Mouse (Mus musculus) midbrain, postnatal 0 days (tissue): ENCODE results near the gene Adamts14. TPM values are rescaled to one million over a fixed set of nuclear protein-coding genes. Genes with fewer than 3 reads are reported as not detected.

Experiments
- ATAC-seq: fragments of 200-750 bp; cut with Nextera tagmentation; 2 replicates; pipeline ENCODE4 v1.8.0; 2017; ENCODE audit warnings: moderate number of reproducible peaks, mild to moderate bottlenecking, moderate TSS enrichment, moderate library complexity; ENCODE audit not compliant: low FRiP score
- DNase-seq: peaks from one replicate; pipeline ENCODE4 v3.0.0-alpha.2; 2015; ENCODE audit warnings: low spot score
- H3K27ac ChIP-seq: fragments of 300-500 bp; sonication (generic); 2 replicates; pipeline ENCODE4 v1.5.1; 2014; ENCODE audit warnings: low read depth, mild to moderate bottlenecking, low read length, mixed read lengths
- H3K27me3 ChIP-seq: fragments of 300-500 bp; sonication (generic); 2 replicates; pipeline ENCODE4 v1.6.1; 2014; ENCODE audit warnings: low read length, control low read depth, mixed read lengths; ENCODE audit not compliant: insufficient read depth
- H3K36me3 ChIP-seq: fragments of 300-500 bp; sonication (generic); 2 replicates; pipeline ENCODE4 v1.6.1; 2014; ENCODE audit warnings: low read length, control low read depth, mixed read lengths; ENCODE audit not compliant: insufficient read depth
- H3K4me1 ChIP-seq: fragments of 300-500 bp; sonication (generic); 2 replicates; pipeline ENCODE4 v1.6.1; 2014; ENCODE audit warnings: mild to moderate bottlenecking, control low read depth, antibody characterized with exemption, low read length, mixed read lengths; ENCODE audit not compliant: insufficient read depth
- H3K4me2 ChIP-seq: fragments of 300-500 bp; sonication (generic); 2 replicates; pipeline ENCODE4 v1.6.1; 2014; ENCODE audit warnings: low read depth, mild to moderate bottlenecking, low read length, mixed read lengths; ENCODE audit not compliant: poor library complexity, severe bottlenecking
- H3K4me3 ChIP-seq: fragments of 300-500 bp; sonication (generic); 2 replicates; pipeline ENCODE4 v1.5.1; 2014; ENCODE audit warnings: low read depth, mild to moderate bottlenecking, low read length, moderate library complexity
- H3K9ac ChIP-seq: fragments of 300-500 bp; sonication (generic); replicated peaks from 2 replicates; pipeline ENCODE4 v1.6.1; 2014; ENCODE audit warnings: mild to moderate bottlenecking, low read length, moderate library complexity, mixed read lengths; ENCODE audit not compliant: poor library complexity, severe bottlenecking
- H3K9me3 ChIP-seq: fragments of 300-500 bp; sonication (generic); 2 replicates; pipeline ENCODE4 v1.6.1; 2016; ENCODE audit warnings: low read length, control low read depth
- CTCF ChIP-seq: IDR thresholded peaks from 2 replicates; pipeline ENCODE4 v1.5.1; 2016; ENCODE audit warnings: antibody characterized with exemption, mild to moderate bottlenecking
- WGBS: fragments of 180-500 bp; shearing (Covaris S2); extraction: QIAGEN DNeasy Blood & Tissue Kit; methylation state at CpG from one replicate; pipeline ENCODE4 v1.1.7; 2014; 5-methylcytosine and 5-hydroxymethylcytosine counted together
- polyA plus RNA-seq: library from polyadenylated mRNA; unstranded; fragments of >200 nt; fragmentation: Nextera tagmentation; extraction: Ambion mirVana; gene quantifications from 2 replicates; pipeline ENCODE4 v1.2.1, GENCODE M21; 2015
- total RNA-seq: library from RNA; depleted of rRNA; stranded (reverse); fragments of >200 nt; gene quantifications from 2 replicates; pipeline ENCODE4 v1.2.3, GENCODE M21; 2014; rRNA removed

The Adamts14 gene
- total and polyA plus RNA-seq, 2 experiments from 2014 or later, result 0.27 to 1.1 TPM

- 91% methylated on average over 2 of the region's 2 CpGs for WGBS
- no peaks in the 10 kb centered on the region for H3K9me3 ChIP-seq
- TF ChIP-seq CTCF, result no peak
- DNase-seq, result no peak
- H3K4me2 ChIP-seq, result no peak overlapping the region
- H3K36me3 ChIP-seq, result no peaks in the 10 kb centered on the region
- no peak overlapping the region for H3K27ac ChIP-seq
- no peak overlapping the region for H3K9ac ChIP-seq
- no peaks in the 10 kb centered on the region for H3K27me3 ChIP-seq
- H3K4me1 ChIP-seq, result no peaks in the 10 kb centered on the region
- no peak overlapping the region for H3K4me3 ChIP-seq
- no peak for ATAC-seq
These were observed 116.8 kb downstream of the Adamts14 start for GRCm38 (mm10) chr10:61156453-61156852.

GRCm38 (mm10) chr10:61155611-61156010 is 117.6 kb downstream of the Adamts14 start:
- no peak for ATAC-seq
- Histone ChIP-seq H3K36me3 (no peaks in the 10 kb centered on the region), H3K27ac (no peak overlapping the region), H3K4me3 (no peak overlapping the region), H3K9ac (no peak overlapping the region), H3K9me3 (no peaks in the 10 kb centered on the region), H3K4me2 (no peak overlapping the region), H3K27me3 (no peaks in the 10 kb centered on the region), H3K4me1 (no peaks in the 10 kb centered on the region)
- WGBS, result 78% methylated on average over 3 of the region's 3 CpGs
- DNase-seq, result no peak
- no peak for TF ChIP-seq CTCF

- Histone ChIP-seq H3K4me3 (no peak overlapping the region), H3K4me2 (no peak overlapping the region), H3K9ac (no peak overlapping the region), H3K27ac (no peak overlapping the region), H3K36me3 (no peaks in the 10 kb centered on the region), H3K9me3 (no peaks in the 10 kb centered on the region), H3K27me3 (no peaks in the 10 kb centered on the region), H3K4me1 (no peaks in the 10 kb centered on the region)
- no peak for TF ChIP-seq CTCF
- ATAC-seq, result no peak
- DNase-seq, result no peak
These were observed 121.1 kb downstream of the Adamts14 start for GRCm38 (mm10) chr10:61152131-61152530.

- ATAC-seq (no peak), DNase-seq (no peak)
- no peak overlapping the region for H3K27ac ChIP-seq
- no peaks in the 10 kb centered on the region for H3K9me3 ChIP-seq
- H3K4me3 ChIP-seq, result no peak overlapping the region
- no peaks in the 10 kb centered on the region for H3K4me1 ChIP-seq
- H3K4me2 ChIP-seq, result no peak overlapping the region
- no peak for TF ChIP-seq CTCF
- 55% methylated on average over 6 of the region's 6 CpGs for WGBS
- H3K9ac ChIP-seq, result no peak overlapping the region
- H3K36me3 ChIP-seq, result no peaks in the 10 kb centered on the region
- H3K27me3 ChIP-seq, result no peaks in the 10 kb centered on the region
These were observed 122.6 kb downstream of the Adamts14 start for GRCm38 (mm10) chr10:61150616-61151015.

- Histone ChIP-seq H3K27ac (no peak overlapping the region), H3K9ac (no peak overlapping the region), H3K4me2 (no peak overlapping the region), H3K36me3 (no peaks in the 10 kb centered on the region), H3K4me3 (no peak overlapping the region), H3K4me1 (no peaks in the 10 kb centered on the region), H3K27me3 (no peaks in the 10 kb centered on the region), H3K9me3 (no peaks in the 10 kb centered on the region)
- DNase-seq (no peak), ATAC-seq (no peak)
- TF ChIP-seq CTCF, result no peak
- 86% methylated on average over 3 of the region's 3 CpGs for WGBS
These were observed 123.8 kb downstream of the Adamts14 start for GRCm38 (mm10) chr10:61149476-61149875.

- Histone ChIP-seq H3K27ac (peak within 1 kb of the TSS; percentile 90), H3K9ac (peak within 1 kb of the TSS; percentile 87), H3K36me3 (no peaks in the 10 kb centered on the region), H3K9me3 (no peaks in the 10 kb centered on the region), H3K4me1 (no peaks in the 10 kb centered on the region), H3K4me3 (peak within 1 kb of the TSS; percentile 83), H3K4me2 (peak within 1 kb of the TSS; percentile 89), H3K27me3 (no peaks in the 10 kb centered on the region)
- ATAC-seq (peak; percentile 86), DNase-seq (peak; percentile 94)
- TF ChIP-seq CTCF, result peak; percentile 78
- 1% methylated on average over 74 of the region's 82 CpGs for whole genome bisulfite sequencing
These were observed 125.8 kb downstream of the Adamts14 start, which contains the start of gene Sgpl1 for GRCm38 (mm10) chr10:61147157-61148040. Gene Sgpl1, minus strand, starts transcription at chr10:61147703.

Other genes with a start within 250 kb of the Adamts14 start
- 15.6 and 30.3 TPM in 2 replicates for gene Pcbd1, start 184.1 kb downstream of the Adamts14 start, total RNA-seq
- 73.1 and 74.8 TPM in 2 replicates for gene Pcbd1, start 184.1 kb downstream of the Adamts14 start, polyA plus RNA-seq
- gene Sgpl1, start 125.7 kb downstream of the Adamts14 start, total RNA-seq, result 43.9 and 51.8 TPM in 2 replicates
- 30.1 and 30.5 TPM in 2 replicates for gene Sgpl1, start 125.7 kb downstream of the Adamts14 start, polyA plus RNA-seq
- 0.11 TPM in 1 of 2 replicates, not detected in the other for gene Tbata, start 101.5 kb downstream of the Adamts14 start, total RNA-seq
- gene Tbata, start 101.5 kb downstream of the Adamts14 start, polyA plus RNA-seq, result 0.11 TPM in 1 of 2 replicates, not detected in the other
- gene Prf1, start 24.4 kb upstream of the Adamts14 start, total RNA-seq, result not detected in 2 replicates
- not detected in 2 replicates for gene Prf1, start 24.4 kb upstream of the Adamts14 start, polyA plus RNA-seq
- gene Pald1, start 110.1 kb upstream of the Adamts14 start, total RNA-seq, result 25.2 and 27.1 TPM in 2 replicates
- 16.0 and 16.8 TPM in 2 replicates for gene Pald1, start 110.1 kb upstream of the Adamts14 start, polyA plus RNA-seq
- gene Nodal, start 144.5 kb upstream of the Adamts14 start, total RNA-seq, result 0.38 and 0.47 TPM in 2 replicates
- gene Nodal, start 144.5 kb upstream of the Adamts14 start, polyA plus RNA-seq, result 0.26 and 0.37 TPM in 2 replicates
- gene Eif4ebp2, start 179.2 kb upstream of the Adamts14 start, total RNA-seq, result 14.2 and 18.5 TPM in 2 replicates
- 24.9 and 27.0 TPM in 2 replicates for gene Eif4ebp2, start 179.2 kb upstream of the Adamts14 start, polyA plus RNA-seq
- 11.2 and 15.5 TPM in 2 replicates for gene Lrrc20, start 202.4 kb upstream of the Adamts14 start, total RNA-seq
- gene Lrrc20, start 202.4 kb upstream of the Adamts14 start, polyA plus RNA-seq, result 8.1 and 8.3 TPM in 2 replicates